Mouse (Mus musculus) testis, adult 2 months (tissue): Measurements from ENCODE around the gene Lrrc3c. TPM values are rescaled to one million over a fixed set of nuclear protein-coding genes. Genes with fewer than 3 reads are reported as not detected.
"Not testable (repeated sequence)": the region's sequence is repeated elsewhere in the genome, so short reads cannot be mapped to it uniquely, and the experiment has no call there.

Source experiments
- H3K27ac ChIP-seq: fragments of 200-500 bp; 2 replicates; pipeline ENCODE4 v1.5.1; 2012; ENCODE audit warnings: low read depth, low read length; ENCODE audit not compliant: control insufficient read depth, insufficient read depth
- H3K27me3 ChIP-seq: fragments of 200-500 bp; 2 replicates; pipeline ENCODE4 v1.6.1; 2012; ENCODE audit warnings: mild to moderate bottlenecking, low read length, moderate library complexity; ENCODE audit not compliant: control insufficient read depth, insufficient read depth
- H3K36me3 ChIP-seq: fragments of 200-500 bp; 2 replicates; pipeline ENCODE4 v1.6.1; 2012; ENCODE audit warnings: mild to moderate bottlenecking, low read length; ENCODE audit not compliant: control insufficient read depth, insufficient read depth
- H3K4me1 ChIP-seq: fragments of 200-500 bp; 2 replicates; pipeline ENCODE4 v1.6.1; 2012; ENCODE audit warnings: low read length; ENCODE audit not compliant: control insufficient read depth, insufficient read depth
- H3K4me3 ChIP-seq: fragments of 200-500 bp; 2 replicates; pipeline ENCODE4 v1.5.1; 2012; ENCODE audit warnings: low read depth, mild to moderate bottlenecking, low read length, moderate library complexity, mixed read lengths; ENCODE audit not compliant: control insufficient read depth
- CTCF ChIP-seq: fragments of 200-500 bp; IDR thresholded peaks from 2 replicates; pipeline ENCODE4 v1.5.1; 2012; ENCODE audit warnings: low read depth, mild to moderate bottlenecking, inconsistent platforms, low read length, moderate library complexity; ENCODE audit not compliant: control insufficient read depth, insufficient read depth, insufficient replicate concordance
- POLR2A ChIP-seq: fragments of 200-500 bp; IDR thresholded peaks from 2 replicates; pipeline ENCODE4 v1.6.1; 2012; ENCODE audit warnings: low read depth, mild to moderate bottlenecking, inconsistent platforms, low read length, moderate library complexity; ENCODE audit not compliant: control insufficient read depth
- polyA plus RNA-seq: library from polyadenylated mRNA; depleted of rRNA; stranded (reverse); fragments of >200 nt; gene quantifications from 2 replicates; pipeline ENCODE4 v1.2.3, GENCODE M21; 2012; rRNA removed

Lrrc3c gene
- polyA plus RNA-seq, 1 experiment, result not detected

- H3K4me3 ChIP-seq, result peak overlapping the region; percentile 34
- peak; percentile 39; the same call in 1 of the 2 replicates for TF ChIP-seq CTCF
- not testable (repeated sequence) for H3K36me3 ChIP-seq, H3K27ac ChIP-seq, H3K27me3 ChIP-seq, H3K4me1 ChIP-seq
Measured at GRCm38 (mm10) chr11:98635312-98635970, 37.4 kb downstream of the Lrrc3c start.

GRCm38 (mm10) chr11:98637501-98637900, 39.4 kb downstream of the Lrrc3c start:
- Histone ChIP-seq H3K36me3 (no peaks in the 10 kb centered on the region), H3K27me3 (no peaks in the 10 kb centered on the region), H3K4me3 (no peak overlapping the region), H3K4me1 (no peaks in the 10 kb centered on the region), H3K27ac (no peak overlapping the region)
- TF ChIP-seq POLR2A, result no peak
- no peak for TF ChIP-seq CTCF

GRCm38 (mm10) chr11:98640091-98640490, 42.0 kb downstream of the Lrrc3c start:
- H3K27ac ChIP-seq, result no peak overlapping the region
- H3K36me3 ChIP-seq, result no peaks in the 10 kb centered on the region
- no peak overlapping the region for H3K4me3 ChIP-seq
- H3K27me3 ChIP-seq, result no peaks in the 10 kb centered on the region
- H3K4me1 ChIP-seq, result no peaks in the 10 kb centered on the region
- TF ChIP-seq POLR2A (no peak), CTCF (no peak)

GRCm38 (mm10) chr11:98644757-98645156, 46.7 kb downstream of the Lrrc3c start:
- TF ChIP-seq POLR2A (no peak), CTCF (no peak)
- no peak overlapping the region for H3K27ac ChIP-seq
- H3K4me3 ChIP-seq, result no peak overlapping the region
- H3K27me3 ChIP-seq, result no peaks in the 10 kb centered on the region
- H3K36me3 ChIP-seq, result no peaks in the 10 kb centered on the region
- no peaks in the 10 kb centered on the region for H3K4me1 ChIP-seq

- Histone ChIP-seq H3K36me3 (no peaks in the 10 kb centered on the region), H3K27me3 (no peaks in the 10 kb centered on the region), H3K4me1 (no peaks in the 10 kb centered on the region), H3K27ac (no peak overlapping the region), H3K4me3 (no peak overlapping the region)
- TF ChIP-seq CTCF (no peak), POLR2A (no peak)
Measured at GRCm38 (mm10) chr11:98645946-98646345, 47.9 kb downstream of the Lrrc3c start.

GRCm38 (mm10) chr11:98646459-98646858, 48.4 kb downstream of the Lrrc3c start, which contains the start of gene Gsdma2:
TSS of gene Gsdma2 (plus strand) at chr11:98646759.
- no peak for TF ChIP-seq POLR2A
- no peak for TF ChIP-seq CTCF
- Histone ChIP-seq H3K27me3 (no peaks in the 10 kb centered on the region), H3K4me3 (no peak within 1 kb of the TSS), H3K36me3 (no peaks in the 10 kb centered on the region), H3K27ac (no peak within 1 kb of the TSS), H3K4me1 (no peaks in the 10 kb centered on the region)

Other genes starting within 250 kb of the Lrrc3c start
- 0.58 and 1.1 TPM in 2 replicates for gene Ppp1r1b, start 249.9 kb upstream of the Lrrc3c start, polyA plus RNA-seq
- gene Stard3, start 239.9 kb upstream of the Lrrc3c start, polyA plus RNA-seq, result 24.3 and 26.9 TPM in 2 replicates
- gene Tcap, start 214.5 kb upstream of the Lrrc3c start, polyA plus RNA-seq, result 0.19 TPM in 1 of 2 replicates, not detected in the other
- 0.35 and 4.7 TPM in 2 replicates for gene Pnmt, start 211.8 kb upstream of the Lrrc3c start, polyA plus RNA-seq
- gene Pgap3, start 197.8 kb upstream of the Lrrc3c start, polyA plus RNA-seq, result 4.9 and 6.1 TPM in 2 replicates
- 1.5 and 1.9 TPM in 2 replicates for gene Erbb2, start 185.8 kb upstream of the Lrrc3c start, polyA plus RNA-seq
- 53.1 and 68.0 TPM in 2 replicates for gene Mien1, start 159.3 kb upstream of the Lrrc3c start, polyA plus RNA-seq
- 2.4 and 3.1 TPM in 2 replicates for gene Grb7, start 151.9 kb upstream of the Lrrc3c start, polyA plus RNA-seq
- 0.10 TPM in 2 replicates for gene Ikzf3, start 52.3 kb upstream of the Lrrc3c start, polyA plus RNA-seq
- 274 and 283 TPM in 2 replicates for gene Zpbp2, start 47.2 kb upstream of the Lrrc3c start, polyA plus RNA-seq
- gene Ormdl3, start 10.9 kb upstream of the Lrrc3c start, polyA plus RNA-seq, result 96.2 and 111 TPM in 2 replicates
- 0.11 and 0.16 TPM in 2 replicates for gene Gm12355, start 27.4 kb downstream of the Lrrc3c start, polyA plus RNA-seq
- gene Gsdma3, start 28.1 kb downstream of the Lrrc3c start, polyA plus RNA-seq, result 0.20 TPM in 2 replicates
- gene Gsdma2, start 48.5 kb downstream of the Lrrc3c start, polyA plus RNA-seq, result 0.28 and 0.42 TPM in 2 replicates
- gene Gsdma, start 66.1 kb downstream of the Lrrc3c start, polyA plus RNA-seq, result 5.5 and 6.7 TPM in 2 replicates
- gene Psmd3, start 84.3 kb downstream of the Lrrc3c start, polyA plus RNA-seq, result 70.2 and 78.9 TPM in 2 replicates
- gene Csf3, start 103.0 kb downstream of the Lrrc3c start, polyA plus RNA-seq, result 0.48 and 0.63 TPM in 2 replicates
- gene Med24, start 131.1 kb downstream of the Lrrc3c start, polyA plus RNA-seq, result 96.6 and 106 TPM in 2 replicates
- gene Thra, start 142.3 kb downstream of the Lrrc3c start, polyA plus RNA-seq, result 14.4 and 18.9 TPM in 2 replicates
- 34.7 and 38.6 TPM in 2 replicates for gene Nr1d1, start 177.0 kb downstream of the Lrrc3c start, polyA plus RNA-seq
- gene Msl1, start 197.2 kb downstream of the Lrrc3c start, polyA plus RNA-seq, result 138 and 143 TPM in 2 replicates
- gene Casc3, start 206.6 kb downstream of the Lrrc3c start, polyA plus RNA-seq, result 22.0 and 24.9 TPM in 2 replicates
- 2.2 and 2.7 TPM in 2 replicates for gene Rapgefl1, start 238.5 kb downstream of the Lrrc3c start, polyA plus RNA-seq